Mouse (Mus musculus) retina, postnatal 7 days (tissue): Measurements from ENCODE around the gene Mn1.

Experiments
- DNase-seq: peaks from one replicate; pipeline ENCODE4 v3.0.0-alpha.2; 2012; ENCODE audit warnings: low read depth, low spot score

Mn1 gene

GRCm38 (mm10) chr5:111416591-111417374, at the start of gene Mn1:
Gene Mn1, plus strand, starts transcription at chr5:111417362.
- peak; percentile 80 for DNase-seq

GRCm38 (mm10) chr5:111367937-111368517, 49.1 kb upstream of the Mn1 start:
- DNase-seq = no peak

GRCm38 (mm10) chr5:111368576-111368975, 48.6 kb upstream of the Mn1 start:
- no peak for DNase-seq

- DNase-seq = no peak
These were observed 41.5 kb upstream of the Mn1 start for GRCm38 (mm10) chr5:111375616-111376015.

GRCm38 (mm10) chr5:111376276-111377020, 40.7 kb upstream of the Mn1 start:
- DNase-seq = no peak

GRCm38 (mm10) chr5:111378126-111378993, 38.8 kb upstream of the Mn1 start:
- DNase-seq = no peak

GRCm38 (mm10) chr5:111383335-111383734, 33.8 kb upstream of the Mn1 start:
- no peak for DNase-seq

- DNase-seq = no peak
These were observed 26.3 kb upstream of the Mn1 start for GRCm38 (mm10) chr5:111390911-111391310.

GRCm38 (mm10) chr5:111391485-111391884, 25.7 kb upstream of the Mn1 start:
- DNase-seq = no peak

GRCm38 (mm10) chr5:111393346-111394197, 23.6 kb upstream of the Mn1 start:
- peak; percentile 62 for DNase-seq

GRCm38 (mm10) chr5:111394198-111395053, 22.7 kb upstream of the Mn1 start:
- no peak for DNase-seq

- no peak for DNase-seq
These were observed 21.4 kb upstream of the Mn1 start for GRCm38 (mm10) chr5:111395771-111396170.

- DNase-seq = no peak
These were observed 21.0 kb upstream of the Mn1 start for GRCm38 (mm10) chr5:111396199-111396598.

GRCm38 (mm10) chr5:111398471-111398870, 18.7 kb upstream of the Mn1 start:
- DNase-seq = no peak

- DNase-seq = no peak
These were observed 17.9 kb upstream of the Mn1 start for GRCm38 (mm10) chr5:111399271-111399670.

- DNase-seq = no peak
These were observed 15.1 kb upstream of the Mn1 start for GRCm38 (mm10) chr5:111401879-111402650.

- DNase-seq = no peak
These were observed 14.5 kb upstream of the Mn1 start for GRCm38 (mm10) chr5:111402651-111402996.

GRCm38 (mm10) chr5:111404721-111405120, 12.4 kb upstream of the Mn1 start:
- no peak for DNase-seq
